Mouse (Mus musculus) C2C12 (cell line): ENCODE data around the gene Abca5. TPM values are rescaled to one million over a fixed set of nuclear protein-coding genes. Genes with fewer than 3 reads are reported as not detected.

Source experiments
- H3K27me3 ChIP-seq: one replicate; pipeline ENCODE4 v1.6.1; 2011; ENCODE audit not compliant: control insufficient read depth, insufficient read depth, insufficient read length
- H3K36me3 ChIP-seq: one replicate; pipeline ENCODE4 v1.6.1; 2011; ENCODE audit not compliant: control insufficient read depth, insufficient read depth
- H3K4me3 ChIP-seq: one replicate; pipeline ENCODE4 v1.5.1; 2011; ENCODE audit warnings: mild to moderate bottlenecking, control low read depth; ENCODE audit not compliant: poor library complexity, insufficient read depth, severe bottlenecking
- H3K79me2 ChIP-seq: one replicate; pipeline ENCODE4 v1.6.1; 2011; ENCODE audit not compliant: control insufficient read depth, insufficient read depth
- H3K79me3 ChIP-seq: one replicate; pipeline ENCODE4 v1.6.1; 2011; ENCODE audit warnings: low read depth, control low read depth
- H3ac ChIP-seq: one replicate; pipeline ENCODE3; 2011; ENCODE audit warnings: low read depth; ENCODE audit not compliant: control insufficient read depth, insufficient read length
- CEBPB ChIP-seq: IDR thresholded peaks from one replicate; pipeline ENCODE4 v1.6.1; 2011; ENCODE audit warnings: low read depth, mild to moderate bottlenecking, control low read depth, moderate library complexity
- CTCF ChIP-seq: IDR thresholded peaks from one replicate; pipeline ENCODE4 v1.5.1; 2011; ENCODE audit not compliant: control insufficient read depth, insufficient read depth, insufficient read length
- FOSL1 ChIP-seq: IDR thresholded peaks from one replicate; pipeline ENCODE4 v1.8.0; 2011; ENCODE audit warnings: mild to moderate bottlenecking, low read length; ENCODE audit not compliant: poor library complexity, insufficient read depth, severe bottlenecking
- MAX ChIP-seq: IDR thresholded peaks from one replicate; pipeline ENCODE4 v1.6.1; 2011; ENCODE audit warnings: mild to moderate bottlenecking, control low read depth
- MYOD1 ChIP-seq: IDR thresholded peaks from one replicate; pipeline ENCODE4 v1.6.1; 2011; ENCODE audit warnings: low read depth; ENCODE audit not compliant: control insufficient read depth, insufficient read length
- MYOG ChIP-seq: IDR thresholded peaks from one replicate; pipeline ENCODE4 v1.6.1; 2011; ENCODE audit not compliant: control insufficient read depth, insufficient read length; ENCODE audit errors: extremely low read depth
- USF1 ChIP-seq: IDR thresholded peaks from one replicate; pipeline ENCODE4 v1.6.1; 2011; ENCODE audit warnings: low read depth, mild to moderate bottlenecking, control low read depth, moderate library complexity
- polyA plus RNA-seq: library from polyadenylated mRNA; unstranded; fragments of >200 nt; fragmentation: generic; extraction: Trizol; gene quantifications from one replicate; pipeline ENCODE4 v1.2.1, GENCODE M21; 2012; ENCODE audit warnings: missing spikeins

The Abca5 gene
- polyA plus RNA-seq, 1 experiment, result 0.99 TPM

DNA sequence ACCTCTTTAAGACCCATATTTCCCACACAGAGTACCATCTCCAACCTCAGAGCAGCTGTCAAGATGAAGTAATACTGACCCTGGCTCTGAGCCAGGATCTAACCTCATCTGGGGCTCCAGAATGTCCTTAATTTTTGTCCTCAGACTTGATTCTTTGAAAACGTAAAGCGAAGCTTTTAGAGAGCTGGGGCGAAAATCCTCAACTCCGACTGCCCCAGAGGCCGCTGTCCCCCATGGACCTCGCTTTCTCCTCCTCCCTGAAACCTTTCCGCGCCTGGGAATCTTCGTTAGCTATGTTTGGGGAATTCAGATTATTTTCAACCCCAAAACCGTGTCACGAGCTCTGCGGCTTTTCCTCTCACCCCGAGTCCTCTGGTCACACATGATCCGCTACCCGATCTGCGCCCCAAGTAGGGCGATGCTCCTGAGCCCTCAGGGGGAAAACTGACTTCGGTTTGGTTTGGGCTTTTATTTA, 665 bp downstream of the Abca5 start:
- Histone ChIP-seq H3K79me3 (no peaks in the 10 kb centered on the region), H3K79me2 (no peaks in the 10 kb centered on the region), H3K27me3 (no peaks in the 10 kb centered on the region), H3K4me3 (peak overlapping the region; percentile 65), H3K36me3 (no peaks in the 10 kb centered on the region), H3ac (peak overlapping the region; percentile 95)
- TF ChIP-seq MYOG, result no peak
- TF ChIP-seq MAX, result no peak
- no peak for TF ChIP-seq USF1
- TF ChIP-seq MYOD1, result peak; percentile 29
- TF ChIP-seq CEBPB, result peak; percentile 59
- no peak for TF ChIP-seq FOSL1

DNA sequence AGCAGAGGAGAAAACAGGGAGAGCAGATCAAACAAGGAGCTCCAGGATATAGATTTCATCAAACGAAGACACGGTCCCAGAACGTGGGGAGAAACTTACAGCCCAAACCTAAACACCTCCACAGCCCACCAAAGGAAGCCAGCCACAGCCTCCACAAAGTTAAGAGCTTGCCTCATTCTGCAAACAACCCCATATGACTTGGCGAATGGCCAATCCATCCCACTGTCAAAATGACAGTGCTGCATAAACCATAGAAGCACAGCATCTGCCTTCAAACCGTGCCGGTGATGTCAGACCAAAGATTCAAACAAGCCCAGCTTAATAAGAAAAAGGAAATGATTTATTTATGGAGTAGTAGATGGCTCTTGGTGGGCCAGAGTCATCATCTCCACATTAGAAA, 7.4 kb downstream of the Abca5 start:
- Histone ChIP-seq H3ac (no peak overlapping the region), H3K79me2 (no peaks in the 10 kb centered on the region), H3K4me3 (no peak overlapping the region), H3K79me3 (no peaks in the 10 kb centered on the region), H3K27me3 (no peaks in the 10 kb centered on the region), H3K36me3 (no peaks in the 10 kb centered on the region)
- no peak for TF ChIP-seq MYOG
- TF ChIP-seq CTCF, result no peak
- TF ChIP-seq CEBPB, result no peak
- TF ChIP-seq MAX, result no peak
- TF ChIP-seq FOSL1, result no peak
- TF ChIP-seq MYOD1, result no peak
- TF ChIP-seq USF1, result no peak

DNA sequence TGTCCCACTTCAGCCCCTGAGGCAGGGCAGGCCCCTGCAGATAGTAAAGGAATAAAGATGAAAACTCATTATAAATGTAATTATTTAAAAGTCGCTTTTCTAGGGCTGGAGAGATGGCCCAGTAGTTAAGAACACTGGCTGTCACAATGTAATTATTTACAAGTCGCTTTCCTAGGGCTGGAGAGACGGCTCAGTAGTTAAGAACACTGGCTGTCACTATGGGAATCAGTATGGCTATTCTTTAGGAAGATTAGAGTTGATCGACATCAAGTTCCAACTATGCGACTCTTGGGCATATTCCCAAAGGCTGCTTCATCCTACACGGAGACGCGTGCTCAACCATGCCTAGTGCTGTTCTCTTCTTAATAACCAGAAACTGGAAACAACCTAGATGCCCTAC, 15.2 kb downstream of the Abca5 start:
- H3ac ChIP-seq, result no peak overlapping the region
- no peaks in the 10 kb centered on the region for H3K79me2 ChIP-seq
- TF ChIP-seq USF1 (no peak), CEBPB (no peak), MYOG (no peak), MAX (no peak), FOSL1 (no peak), MYOD1 (no peak), CTCF (no peak)
- no peaks in the 10 kb centered on the region for H3K79me3 ChIP-seq
- peaks cover 2% of the 10 kb centered on the region for H3K36me3 ChIP-seq
- no peaks in the 10 kb centered on the region for H3K27me3 ChIP-seq
- H3K4me3 ChIP-seq, result no peak overlapping the region

DNA sequence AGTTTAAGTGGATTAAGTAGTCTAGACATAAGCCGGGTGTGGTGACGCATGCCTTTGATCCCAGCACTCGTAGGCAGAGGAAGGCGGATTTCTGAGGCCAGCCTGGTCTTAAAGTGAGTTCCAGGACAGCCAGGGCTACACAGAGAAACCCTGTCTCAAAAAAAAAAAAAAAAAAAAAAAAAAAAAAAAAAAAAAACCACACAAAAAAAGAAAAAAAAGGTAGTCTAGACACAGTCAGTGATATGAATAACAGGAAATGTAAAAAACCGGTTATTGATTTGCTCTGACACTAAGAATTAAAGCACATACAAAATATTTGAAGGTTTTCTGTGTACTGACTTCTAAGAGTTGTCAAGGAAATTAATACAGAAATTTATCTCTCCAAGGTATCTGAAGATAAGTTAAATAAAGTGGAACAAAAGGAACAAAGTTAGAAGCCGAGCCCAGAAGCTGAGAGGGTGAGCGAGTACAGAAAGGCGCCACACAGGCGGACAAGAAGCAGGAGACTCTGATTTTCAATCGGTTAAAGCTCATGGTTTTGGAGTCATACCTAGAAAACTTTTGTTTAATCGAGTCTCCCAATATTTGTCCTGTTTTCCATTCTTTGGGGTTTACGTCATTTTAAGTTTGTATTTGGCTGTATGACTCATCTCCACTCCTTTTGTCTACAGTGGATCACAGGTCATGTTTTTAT, 30.9 kb downstream of the Abca5 start:
- no peaks in the 10 kb centered on the region for H3K27me3 ChIP-seq

DNA sequence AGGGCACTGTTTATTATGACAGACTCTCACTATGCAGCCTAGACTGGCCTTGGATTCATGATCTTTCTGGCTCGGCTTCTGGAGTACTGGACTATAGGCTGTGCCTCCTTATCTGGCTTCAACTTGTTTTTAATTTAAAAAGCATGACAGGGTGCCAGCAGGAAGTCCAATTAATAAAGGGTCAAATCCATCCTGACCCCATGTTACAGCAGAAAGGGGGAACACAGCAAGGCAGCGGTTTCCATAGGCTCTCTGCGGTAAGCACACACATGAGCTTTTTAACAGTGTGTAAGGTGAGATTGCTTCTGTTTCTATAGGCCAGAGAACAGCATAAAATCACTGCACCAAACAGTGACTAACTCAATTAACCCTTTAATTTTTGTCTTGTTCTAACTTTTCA, 34.1 kb downstream of the Abca5 start:
- no peak overlapping the region for H3ac ChIP-seq
- peaks cover 7% of the 10 kb centered on the region for H3K36me3 ChIP-seq
- no peaks in the 10 kb centered on the region for H3K27me3 ChIP-seq
- no peaks in the 10 kb centered on the region for H3K79me3 ChIP-seq
- H3K79me2 ChIP-seq, result no peaks in the 10 kb centered on the region
- no peak overlapping the region for H3K4me3 ChIP-seq
- TF ChIP-seq MYOG (no peak), USF1 (no peak), CTCF (no peak)

More for the DNA sequence above, 30.9 kb downstream of the Abca5 start:
- Histone ChIP-seq H3K79me3 (no peaks in the 10 kb centered on the region), H3K79me2 (no peaks in the 10 kb centered on the region), H3K36me3 (peaks cover under 1% of the 10 kb centered on the region), H3K4me3 (no peak overlapping the region), H3ac (no peak overlapping the region)
- TF ChIP-seq MYOG (no peak), CTCF (no peak), USF1 (no peak), MAX (no peak), FOSL1 (no peak), MYOD1 (no peak), CEBPB (no peak)
